ENCODE assay signal across 8 mouse cellular contexts in the genomic region with DNA sequence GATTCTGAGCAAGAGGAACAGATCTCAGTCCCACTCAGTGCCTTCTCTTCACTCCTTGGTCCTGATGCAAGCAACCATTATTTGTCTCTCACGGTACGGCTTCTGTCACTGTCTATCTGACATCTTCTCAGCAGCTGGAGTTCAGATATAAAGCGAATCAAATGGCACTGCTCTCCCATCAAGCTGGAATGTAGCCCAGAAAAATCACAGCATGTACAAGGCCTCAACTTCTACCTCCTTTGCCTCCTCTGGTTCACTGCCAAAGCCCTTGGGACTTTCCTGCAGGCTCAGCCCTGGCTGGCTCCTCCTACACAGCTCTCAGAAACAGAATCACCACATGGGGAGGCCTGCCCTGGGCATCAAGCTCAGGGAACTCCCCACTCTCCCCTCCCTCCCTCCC.
A peak's percentile ranks its signal among the peaks of the same experiment; 100 is the strongest.
DNase-seq lines count a peak whose midpoint lies in the region; ATAC-seq lines count a peak whose summit lies in the region.

No protein-coding gene starts in this region.

- peak; percentile 12 to 19 for DNase-seq in frontal cortex, postnatal 36 days (ENCODE audit: low spot score in 2 of 2)
- DNase-seq in frontal cortex, postnatal 14 days (ENCODE audit: low spot score in 2 of 2), result no peak
- peak; percentile 44 to 48 for DNase-seq in right cerebral cortex, postnatal 10 days (ENCODE audit: low spot score in 2 of 2)
- DNase-seq in right cerebral cortex, adult 2 months (ENCODE audit: low spot score in 2 of 2), result no peak
- peak; percentile 50 for DNase-seq in heart, postnatal 4 days
- DNase-seq in lung, postnatal 14 days, result peak; percentile 37

- no peak for ATAC-seq in megakaryocyte-erythroid progenitor cell, adult 5-6 weeks (replicated peaks; ENCODE audit: low FRiP score, low TSS enrichment, poor library complexity, severe bottlenecking)
- no peak for ATAC-seq in monocyte, adult 5-6 weeks (replicated peaks; ENCODE audit: insufficient number of reproducible peaks, low FRiP score, low TSS enrichment, poor library complexity, severe bottlenecking)

Comparison
In these comparisons a context has a peak if more than half of its experiments do, and no peak if none do; other contexts are left out.
1. DNase-seq: peak in frontal cortex, postnatal 36 days (2 of 2), right cerebral cortex, postnatal 10 days (2 of 2), heart, postnatal 4 days (single experiment) and lung, postnatal 14 days (single experiment); none in frontal cortex, postnatal 14 days (0 of 2) and right cerebral cortex, adult 2 months (0 of 2).